Mouse (Mus musculus) right cerebral cortex, postnatal 14 days (tissue): ENCODE results near the gene 4930539E08Rik.
A peak's percentile ranks its signal among the peaks of the same experiment; 100 is the strongest.

Experiments
- DNase-seq: peaks from one replicate; pipeline ENCODE4 v3.0.0; 2022

4930539E08Rik gene

GRCm38 (mm10) chr17:28894050-28894767 lies 20.9 kb downstream of the 4930539E08Rik start:
- DNase-seq: no peak

- no peak for DNase-seq
Measured at GRCm38 (mm10) chr17:28886266-28886665, 28.9 kb downstream of the 4930539E08Rik start.

DNA sequence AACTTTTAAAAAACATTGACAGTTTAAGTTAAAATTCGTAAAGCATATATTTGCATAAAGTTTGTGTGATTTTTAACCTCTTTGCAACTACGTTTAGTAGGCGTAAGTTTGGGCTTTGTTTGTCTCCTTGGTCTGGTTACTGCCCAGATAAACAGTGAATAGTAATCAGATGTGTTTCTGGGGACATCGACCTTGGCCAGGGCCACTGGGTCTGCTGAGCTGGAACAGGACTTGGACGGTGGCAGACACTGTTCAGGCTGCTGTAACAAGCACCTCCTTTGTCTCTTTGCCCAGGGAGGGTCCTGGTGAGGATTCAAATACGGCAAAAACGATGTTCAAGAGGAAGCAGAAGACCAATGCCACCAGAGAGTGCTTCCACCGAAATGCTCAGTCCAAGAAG lies 29.9 kb downstream of the 4930539E08Rik start:
- no peak for DNase-seq

- no peak for DNase-seq
Measured at GRCm38 (mm10) chr17:28883941-28884516, 31.1 kb downstream of the 4930539E08Rik start.

- DNase-seq: no peak
Measured at GRCm38 (mm10) chr17:28882810-28883209, 32.3 kb downstream of the 4930539E08Rik start.

DNA sequence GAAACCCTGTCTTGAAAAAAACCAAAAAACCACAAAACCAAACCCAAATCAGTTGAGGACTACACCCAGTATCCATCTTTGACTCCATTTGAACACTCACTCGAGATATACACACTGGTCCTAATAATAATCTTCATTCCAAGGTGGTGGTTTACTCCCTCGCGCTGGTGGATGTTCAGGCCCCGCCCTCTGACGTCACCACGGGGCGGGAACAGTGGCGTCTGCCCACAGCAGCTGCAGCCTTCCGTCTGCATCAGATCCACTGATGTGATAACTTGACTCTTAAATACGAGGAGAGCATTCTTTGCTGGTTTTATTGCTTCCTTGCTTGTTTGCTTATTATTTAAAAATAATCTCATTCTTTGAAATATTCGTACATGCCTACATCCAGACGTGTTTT lies 32.8 kb downstream of the 4930539E08Rik start:
- DNase-seq: peak; percentile 62

DNA sequence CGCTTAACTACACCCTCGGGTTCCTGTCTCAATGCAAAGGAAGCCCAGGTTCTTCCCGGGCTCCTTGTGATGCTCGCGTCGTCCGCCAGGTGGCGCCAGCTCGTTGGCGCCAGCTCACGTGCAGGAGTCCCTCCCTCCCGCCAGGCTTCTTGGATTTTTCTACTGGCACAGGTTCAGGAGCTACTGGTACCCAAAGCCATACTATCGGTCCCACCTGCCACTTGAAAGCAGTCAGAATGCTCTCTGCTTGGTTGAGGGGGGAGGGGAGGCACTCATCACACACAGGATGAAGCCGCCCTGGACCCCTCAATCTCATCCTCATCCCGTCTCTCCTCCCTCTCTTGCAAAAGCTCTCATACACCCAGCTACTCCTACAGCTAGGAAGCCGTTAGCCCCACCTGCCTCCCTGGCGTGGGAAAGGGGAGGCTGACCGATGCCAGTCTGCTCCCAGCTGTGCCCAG lies 35.2 kb downstream of the 4930539E08Rik start:
- DNase-seq: peak; percentile 81

DNA sequence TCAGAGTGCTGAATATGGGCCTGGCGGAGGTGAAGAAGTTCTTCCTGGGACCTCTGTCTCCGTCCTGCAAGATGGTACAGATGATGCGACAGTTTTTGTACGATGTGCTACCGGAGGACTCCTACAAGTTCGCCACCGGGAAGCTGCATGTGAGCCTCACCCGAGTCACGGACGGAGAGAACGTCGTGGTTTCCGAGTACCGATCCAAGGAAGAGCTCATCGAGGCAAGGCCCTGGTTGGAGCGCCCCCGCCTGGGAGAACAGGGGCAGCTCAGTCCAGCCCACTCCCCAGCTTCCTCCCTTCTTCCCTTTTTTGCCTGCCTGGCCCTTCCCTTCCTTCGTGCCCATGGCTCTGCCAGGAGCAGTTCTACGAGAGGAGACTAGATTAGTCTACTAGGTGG lies 38.3 kb downstream of the 4930539E08Rik start:
- peak; percentile 61 for DNase-seq

GRCm38 (mm10) chr17:28876331-28876730 lies 38.8 kb downstream of the 4930539E08Rik start:
- DNase-seq: no peak

GRCm38 (mm10) chr17:28875316-28875715 lies 39.8 kb downstream of the 4930539E08Rik start:
- DNase-seq: peak; percentile 63

GRCm38 (mm10) chr17:28874825-28875224 lies 40.3 kb downstream of the 4930539E08Rik start:
- no peak for DNase-seq

DNA sequence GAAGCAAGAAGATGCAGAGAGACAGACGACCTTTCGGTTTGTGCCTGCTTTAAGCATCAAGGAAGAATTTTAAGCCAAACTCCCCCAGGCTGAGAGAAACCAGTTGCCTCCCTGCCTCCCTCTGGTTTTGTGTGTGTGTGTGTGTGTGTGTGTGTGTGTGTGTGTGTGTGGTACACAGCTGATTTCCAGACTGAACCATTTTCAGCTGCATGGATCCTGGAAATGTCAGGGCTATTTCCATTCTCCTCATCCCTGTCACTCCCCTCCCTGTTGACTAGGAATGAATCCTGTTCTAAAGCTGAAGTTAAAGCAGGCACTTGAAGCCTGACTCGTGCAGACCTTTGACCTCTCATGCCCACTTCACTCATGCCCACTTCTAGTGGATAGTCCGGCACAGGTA lies 40.9 kb downstream of the 4930539E08Rik start:
- DNase-seq: peak; percentile 32

GRCm38 (mm10) chr17:28872322-28872721 lies 42.8 kb downstream of the 4930539E08Rik start:
- no peak for DNase-seq

- no peak for DNase-seq
Measured at GRCm38 (mm10) chr17:28871831-28872230, 43.3 kb downstream of the 4930539E08Rik start.

DNA sequence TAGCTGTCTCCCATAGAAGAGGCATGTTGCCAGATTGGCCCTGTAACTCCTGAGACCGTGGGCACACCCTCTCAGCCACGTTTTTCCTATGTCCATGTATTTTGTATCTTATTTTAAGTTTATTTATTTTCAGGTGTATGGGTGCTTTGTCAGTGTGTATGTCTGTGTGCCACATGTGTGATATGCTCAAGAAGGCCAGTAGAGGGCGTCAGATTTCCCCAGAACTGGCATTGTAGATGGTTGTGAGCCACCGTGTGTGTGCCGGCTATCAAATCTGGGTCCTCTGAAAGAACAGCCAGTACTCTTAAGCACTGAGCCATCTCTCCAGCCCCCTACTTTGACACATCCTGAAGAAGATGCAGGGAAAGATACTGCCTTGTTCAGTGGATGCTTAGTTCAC lies 44.7 kb downstream of the 4930539E08Rik start:
- no peak for DNase-seq

DNA sequence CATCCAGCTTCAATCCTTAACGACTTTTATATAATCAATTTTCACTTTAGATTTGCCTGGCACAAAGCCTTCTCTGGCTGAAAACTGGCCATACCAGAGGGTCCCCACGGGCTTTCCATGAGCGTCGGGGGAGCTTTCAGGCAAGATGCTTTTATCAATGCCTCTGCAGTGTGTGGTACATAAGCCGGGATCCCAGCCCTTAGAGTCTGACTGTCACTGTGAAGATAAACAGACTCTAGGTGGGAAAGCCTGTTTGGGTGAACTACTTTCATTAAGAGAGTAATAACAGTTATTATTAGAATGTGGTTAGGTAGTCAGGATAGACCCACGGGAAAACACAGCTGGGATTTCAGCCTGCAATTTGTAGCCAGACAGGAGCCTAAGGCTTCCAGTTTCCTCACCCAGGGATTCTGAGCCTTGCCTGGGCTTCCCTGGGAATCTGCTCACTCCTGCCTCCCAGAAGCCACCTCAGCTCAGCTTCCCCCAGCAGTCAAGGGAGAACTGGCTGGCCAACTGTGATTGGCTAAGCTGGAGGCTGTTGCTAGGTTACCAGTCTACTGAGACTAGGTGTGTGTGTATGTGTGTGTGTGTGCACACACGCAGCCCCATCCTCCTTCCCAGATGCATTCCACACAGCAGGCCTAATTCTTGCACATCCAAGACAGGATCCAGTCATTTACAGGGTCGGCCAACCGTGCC lies 45.6 kb downstream of the 4930539E08Rik start:
- DNase-seq: peak; percentile 66

- DNase-seq: no peak
Measured at GRCm38 (mm10) chr17:28867381-28867780, 47.7 kb downstream of the 4930539E08Rik start.

- DNase-seq: no peak
Measured at GRCm38 (mm10) chr17:28866921-28867320, 48.2 kb downstream of the 4930539E08Rik start.

GRCm38 (mm10) chr17:28864464-28864863 lies 50.7 kb downstream of the 4930539E08Rik start:
- DNase-seq: no peak

GRCm38 (mm10) chr17:28863926-28864325 lies 51.2 kb downstream of the 4930539E08Rik start:
- no peak for DNase-seq

DNA sequence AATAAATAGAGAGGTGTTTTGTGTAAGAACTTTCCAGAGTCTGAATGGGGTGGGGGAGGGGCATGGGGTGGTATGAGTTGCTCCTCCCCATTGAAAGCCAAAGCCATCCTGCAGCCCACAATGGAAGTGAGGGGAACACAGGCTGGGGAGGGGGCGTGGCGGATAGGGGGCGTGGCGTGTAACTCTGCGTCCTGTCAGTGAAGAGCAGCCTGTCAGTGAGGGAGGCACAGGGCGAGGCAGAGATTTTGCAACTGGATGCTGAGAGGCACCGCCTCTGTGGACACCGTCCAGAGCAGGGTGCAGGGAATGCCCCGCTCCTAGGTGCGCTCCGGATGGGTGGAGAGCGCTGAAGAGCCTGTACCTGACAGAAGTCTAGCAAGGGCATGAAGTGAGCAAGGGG lies 56.9 kb downstream of the 4930539E08Rik start, which contains the start of gene Pnpla1:
Pnpla1 (plus strand) TSS at position 207 of the 400 bp plus-strand sequence.
- DNase-seq: no peak

- no peak for DNase-seq
Measured at GRCm38 (mm10) chr17:28856030-28856429, 59.1 kb downstream of the 4930539E08Rik start.

- DNase-seq: no peak
Measured at GRCm38 (mm10) chr17:28855166-28855885, 59.8 kb downstream of the 4930539E08Rik start.
